Mouse (Mus musculus) C2C12 (cell line): Measurements from ENCODE around the gene Heatr1. TPM values are rescaled to one million over a fixed set of nuclear protein-coding genes. Genes with fewer than 3 reads are reported as not detected.

Source experiments
- H3K27me3 ChIP-seq: one replicate; pipeline ENCODE4 v1.6.1; 2011; ENCODE audit not compliant: control insufficient read depth, insufficient read depth, insufficient read length
- H3K36me3 ChIP-seq: one replicate; pipeline ENCODE4 v1.6.1; 2011; ENCODE audit not compliant: control insufficient read depth, insufficient read depth
- H3K4me3 ChIP-seq: one replicate; pipeline ENCODE4 v1.5.1; 2011; ENCODE audit warnings: mild to moderate bottlenecking, control low read depth; ENCODE audit not compliant: poor library complexity, insufficient read depth, severe bottlenecking
- H3K79me2 ChIP-seq: one replicate; pipeline ENCODE4 v1.6.1; 2011; ENCODE audit not compliant: control insufficient read depth, insufficient read depth
- H3K79me3 ChIP-seq: one replicate; pipeline ENCODE4 v1.6.1; 2011; ENCODE audit warnings: low read depth, control low read depth
- H3ac ChIP-seq: one replicate; pipeline ENCODE3; 2011; ENCODE audit warnings: low read depth; ENCODE audit not compliant: control insufficient read depth, insufficient read length
- CEBPB ChIP-seq: IDR thresholded peaks from one replicate; pipeline ENCODE4 v1.6.1; 2011; ENCODE audit warnings: low read depth, mild to moderate bottlenecking, control low read depth, moderate library complexity
- CTCF ChIP-seq: IDR thresholded peaks from one replicate; pipeline ENCODE4 v1.5.1; 2011; ENCODE audit not compliant: control insufficient read depth, insufficient read depth, insufficient read length
- FOSL1 ChIP-seq: IDR thresholded peaks from one replicate; pipeline ENCODE4 v1.8.0; 2011; ENCODE audit warnings: mild to moderate bottlenecking, low read length; ENCODE audit not compliant: poor library complexity, insufficient read depth, severe bottlenecking
- MAX ChIP-seq: IDR thresholded peaks from one replicate; pipeline ENCODE4 v1.6.1; 2011; ENCODE audit warnings: mild to moderate bottlenecking, control low read depth
- MYOD1 ChIP-seq: IDR thresholded peaks from one replicate; pipeline ENCODE4 v1.6.1; 2011; ENCODE audit warnings: low read depth; ENCODE audit not compliant: control insufficient read depth, insufficient read length
- MYOG ChIP-seq: IDR thresholded peaks from one replicate; pipeline ENCODE4 v1.6.1; 2011; ENCODE audit not compliant: control insufficient read depth, insufficient read length; ENCODE audit errors: extremely low read depth
- USF1 ChIP-seq: IDR thresholded peaks from one replicate; pipeline ENCODE4 v1.6.1; 2011; ENCODE audit warnings: low read depth, mild to moderate bottlenecking, control low read depth, moderate library complexity
- polyA plus RNA-seq: library from polyadenylated mRNA; unstranded; fragments of >200 nt; fragmentation: generic; extraction: Trizol; gene quantifications from one replicate; pipeline ENCODE4 v1.2.1, GENCODE M21; 2012; ENCODE audit warnings: missing spikeins

Heatr1 gene
- polyA plus RNA-seq, 1 experiment, result 27.6 TPM

- H3K79me2 ChIP-seq, result no peaks in the 10 kb centered on the region
- H3K36me3 ChIP-seq, result no peaks in the 10 kb centered on the region
- TF ChIP-seq CTCF (no peak), MAX (no peak), CEBPB (no peak), MYOD1 (no peak), MYOG (no peak), USF1 (no peak), FOSL1 (no peak)
- H3K79me3 ChIP-seq, result no peaks in the 10 kb centered on the region
- no peak overlapping the region for H3ac ChIP-seq
- no peak overlapping the region for H3K4me3 ChIP-seq
- H3K27me3 ChIP-seq, result peaks cover 5% of the 10 kb centered on the region
Measured at GRCm38 (mm10) chr13:12361486-12361885, 33.3 kb upstream of the Heatr1 start.

GRCm38 (mm10) chr13:12369041-12369621 is 25.7 kb upstream of the Heatr1 start:
- H3K27me3 ChIP-seq, result peaks cover 3% of the 10 kb centered on the region
- H3K36me3 ChIP-seq, result no peaks in the 10 kb centered on the region
- no peak overlapping the region for H3K4me3 ChIP-seq
- H3ac ChIP-seq, result no peak overlapping the region
- no peaks in the 10 kb centered on the region for H3K79me3 ChIP-seq
- TF ChIP-seq CEBPB (no peak), FOSL1 (no peak), USF1 (no peak), MAX (no peak), CTCF (no peak), MYOG (no peak), MYOD1 (no peak)
- H3K79me2 ChIP-seq, result no peaks in the 10 kb centered on the region

- H3ac ChIP-seq, result no peak overlapping the region
- H3K79me2 ChIP-seq, result no peaks in the 10 kb centered on the region
- TF ChIP-seq MYOG (no peak), CEBPB (no peak), FOSL1 (no peak), USF1 (no peak), MAX (no peak), CTCF (no peak), MYOD1 (no peak)
- H3K79me3 ChIP-seq, result no peaks in the 10 kb centered on the region
- no peak overlapping the region for H3K4me3 ChIP-seq
- H3K27me3 ChIP-seq, result peaks cover 3% of the 10 kb centered on the region
- no peaks in the 10 kb centered on the region for H3K36me3 ChIP-seq
Measured at GRCm38 (mm10) chr13:12369930-12370329, 24.9 kb upstream of the Heatr1 start.

GRCm38 (mm10) chr13:12372755-12373154 is 22.1 kb upstream of the Heatr1 start:
- Histone ChIP-seq H3K27me3 (peaks cover 3% of the 10 kb centered on the region), H3K79me2 (no peaks in the 10 kb centered on the region), H3K4me3 (no peak overlapping the region), H3ac (no peak overlapping the region), H3K36me3 (no peaks in the 10 kb centered on the region), H3K79me3 (no peaks in the 10 kb centered on the region)
- TF ChIP-seq MYOG (no peak), MAX (no peak), USF1 (no peak), CTCF (no peak), FOSL1 (no peak), MYOD1 (no peak), CEBPB (no peak)

- TF ChIP-seq MYOG (no peak), CTCF (no peak), MAX (no peak), USF1 (no peak), MYOD1 (no peak), FOSL1 (no peak), CEBPB (no peak)
- Histone ChIP-seq H3K79me2 (no peaks in the 10 kb centered on the region), H3K36me3 (no peaks in the 10 kb centered on the region), H3K27me3 (no peaks in the 10 kb centered on the region), H3ac (no peak overlapping the region), H3K79me3 (no peaks in the 10 kb centered on the region), H3K4me3 (no peak overlapping the region)
Measured at GRCm38 (mm10) chr13:12376778-12377177, 18.0 kb upstream of the Heatr1 start.
